Mouse (Mus musculus) heart, adult 11 months (tissue): ENCODE results near the gene Krt4.

Source experiments
- DNase-seq: peaks from one replicate; pipeline ENCODE4 v3.0.0; 2022

Gene Krt4

GRCm38 (mm10) chr15:101879776-101880175 lies 44.8 kb downstream of the Krt4 start:
- no peak for DNase-seq

DNA sequence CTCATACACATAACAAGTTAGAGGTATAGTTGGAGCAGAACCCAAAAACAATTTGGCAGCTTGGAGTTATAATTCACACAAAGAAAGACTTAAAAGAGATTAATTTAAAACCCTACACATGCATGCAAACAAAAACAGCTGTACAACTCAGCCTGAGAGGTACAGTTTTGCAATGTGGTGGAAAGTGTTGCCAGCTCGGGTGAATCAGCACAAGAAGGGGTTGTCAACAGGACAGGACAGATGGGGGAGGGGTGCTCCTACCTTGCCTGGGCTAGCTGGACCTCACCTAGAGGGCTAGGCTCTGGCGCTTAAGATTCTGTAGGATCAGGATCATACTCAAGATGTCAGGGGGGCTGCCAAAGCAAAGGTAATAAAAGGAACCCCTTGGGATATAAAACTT lies 46.5 kb downstream of the Krt4 start:
- no peak for DNase-seq

GRCm38 (mm10) chr15:101874383-101874782 lies 50.2 kb downstream of the Krt4 start:
- no peak for DNase-seq

- no peak for DNase-seq
These were observed 51.3 kb downstream of the Krt4 start for GRCm38 (mm10) chr15:101873231-101873630.

DNA sequence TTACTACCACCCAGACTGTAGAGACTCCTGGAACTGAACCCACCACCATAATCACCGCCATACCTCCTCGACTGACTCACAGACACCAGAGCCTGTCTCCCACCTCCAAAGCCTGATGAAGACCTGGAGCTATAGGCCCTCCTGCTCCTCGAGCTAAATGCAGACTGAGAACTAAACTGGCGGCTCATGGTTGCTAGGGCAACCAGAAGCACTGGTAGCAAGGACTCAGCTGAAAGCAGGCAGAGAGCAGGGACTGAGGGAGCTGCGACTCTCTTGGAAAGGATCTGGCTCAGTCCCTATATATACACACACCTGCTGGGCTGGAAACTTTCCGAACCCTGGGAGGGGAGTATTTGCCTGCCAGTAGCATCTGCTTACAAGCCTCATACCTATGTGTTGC lies 55.1 kb downstream of the Krt4 start, which contains the start of gene Krt77:
Krt77 (minus strand) TSS at position 275 of the 400 bp plus-strand sequence.
- DNase-seq: no peak
